ENCODE assay signal across 17 mouse cellular contexts in genomic region chrX:140255790-140256189, GRCm38 (mm10).
DNase-seq lines count a peak whose midpoint lies in the region; ATAC-seq and TF ChIP-seq lines count a peak whose summit lies in the region.
"Had no signal": no experiment of that assay in that cellular context is flagged by ENCODE, and none has a peak within 500 bp of the region (broad histone marks: within the 10 kb centered on the region; RNA-seq: fewer than 3 reads in every experiment).

No protein-coding gene starts in this region.

- peak; percentile 28; the same call in 1 of the 2 replicates for TF ChIP-seq CTCF in lung, embryonic 14.5 days (IDR thresholded peaks at IDR 0.05; ENCODE audit: low read depth)
- TF ChIP-seq CTCF in brain, embryonic 14.5 days (IDR thresholded peaks at IDR 0.05; ENCODE audit: borderline replicate concordance, extremely low read depth, insufficient read depth, insufficient read length) = peak; percentile 28; the same call in 1 of the 2 replicates

- no peaks in the 10 kb centered on the region for H3K36me3 ChIP-seq in hindbrain, embryonic 11.5 days (ENCODE audit: control insufficient read depth, insufficient read depth, low read length)
- no peaks in the 10 kb centered on the region for H3K36me3 ChIP-seq in hindbrain, embryonic 13.5 days
- H3K36me3 ChIP-seq in lung, embryonic 14.5 days (ENCODE audit: insufficient read depth) = no peaks in the 10 kb centered on the region
- no peaks in the 10 kb centered on the region for H3K36me3 ChIP-seq in neural tube, embryonic 15.5 days
- H3K36me3 ChIP-seq: embryonic facial prominence, embryonic 13.5 days; hindbrain, embryonic 15.5 days; neural tube, embryonic 13.5 days had no signal

- no peaks in the 10 kb centered on the region for H3K9me3 ChIP-seq in hindbrain, embryonic 11.5 days (ENCODE audit: control insufficient read depth, low read length)
- no peaks in the 10 kb centered on the region for H3K9me3 ChIP-seq in hindbrain, embryonic 13.5 days
- H3K9me3 ChIP-seq in lung, embryonic 14.5 days (ENCODE audit: low read depth, low read length) = no peaks in the 10 kb centered on the region
- H3K9me3 ChIP-seq in neural tube, embryonic 15.5 days (replicated peaks) = no peaks in the 10 kb centered on the region
- H3K9me3 ChIP-seq: embryonic facial prominence, embryonic 13.5 days; hindbrain, embryonic 15.5 days; megakaryocyte, embryonic 14.5 days; neural tube, embryonic 13.5 days had no signal

- no peak for ATAC-seq in hindbrain, embryonic 11.5 days (ENCODE audit: low FRiP score)
- no peak for ATAC-seq in hindbrain, embryonic 13.5 days (ENCODE audit: low FRiP score)
- no peak for ATAC-seq in lung, embryonic 14.5 days (ENCODE audit: insufficient read depth)
- no peak for ATAC-seq in neural tube, embryonic 15.5 days (ENCODE audit: low FRiP score)

- TF ChIP-seq POLR2A in brain, embryonic 14.5 days (IDR thresholded peaks at IDR 0.05; ENCODE audit: borderline replicate concordance, extremely low read depth, insufficient read depth, insufficient read length, poor library complexity, severe bottlenecking) = no peak

- H3K4me1 ChIP-seq in hindbrain, embryonic 11.5 days (replicated peaks; ENCODE audit: control insufficient read depth, insufficient read depth, low read length) = no peaks in the 10 kb centered on the region
- H3K4me1 ChIP-seq in hindbrain, embryonic 13.5 days (replicated peaks) = no peaks in the 10 kb centered on the region
- H3K4me1 ChIP-seq in lung, embryonic 14.5 days (ENCODE audit: insufficient read depth) = no peaks in the 10 kb centered on the region
- no peaks in the 10 kb centered on the region for H3K4me1 ChIP-seq in neural tube, embryonic 15.5 days
- H3K4me1 ChIP-seq: embryonic facial prominence, embryonic 13.5 days; hindbrain, embryonic 15.5 days; megakaryocyte, embryonic 14.5 days; neural tube, embryonic 13.5 days had no signal

- H3K9ac ChIP-seq in hindbrain, embryonic 11.5 days (ENCODE audit: low read depth, low read length) = no peak overlapping the region
- H3K9ac ChIP-seq in hindbrain, embryonic 13.5 days = no peak overlapping the region
- H3K9ac ChIP-seq in lung, embryonic 14.5 days = no peak overlapping the region
- no peak overlapping the region for H3K9ac ChIP-seq in neural tube, embryonic 15.5 days (replicated peaks)
- H3K9ac ChIP-seq: embryonic facial prominence, embryonic 13.5 days; hindbrain, embryonic 15.5 days; neural tube, embryonic 13.5 days had no signal

- no peak overlapping the region for H3K4me2 ChIP-seq in hindbrain, embryonic 11.5 days (replicated peaks; ENCODE audit: low read depth, low read length)
- H3K4me2 ChIP-seq in hindbrain, embryonic 13.5 days = no peak overlapping the region
- no peak overlapping the region for H3K4me2 ChIP-seq in lung, embryonic 14.5 days
- H3K4me2 ChIP-seq in neural tube, embryonic 15.5 days = no peak overlapping the region
- H3K4me2 ChIP-seq: embryonic facial prominence, embryonic 13.5 days; hindbrain, embryonic 15.5 days; neural tube, embryonic 13.5 days had no signal

- H3K27ac ChIP-seq in hindbrain, embryonic 11.5 days (ENCODE audit: low read depth, low read length) = no peak overlapping the region
- H3K27ac ChIP-seq in hindbrain, embryonic 13.5 days = no peak overlapping the region
- H3K27ac ChIP-seq in lung, embryonic 14.5 days (ENCODE audit: low read depth) = no peak overlapping the region
- H3K27ac ChIP-seq in neural tube, embryonic 15.5 days (replicated peaks) = no peak overlapping the region
- H3K27ac ChIP-seq: embryonic facial prominence, embryonic 13.5 days; hindbrain, embryonic 15.5 days; neural tube, embryonic 13.5 days had no signal

- peak; percentile 6 for DNase-seq in hindbrain, embryonic 11.5 days (ENCODE audit: low spot score)
- peak; percentile 10 for DNase-seq in lung, embryonic 14.5 days
- DNase-seq in lung, postnatal 25 days (ENCODE audit: low spot score) = no peak
- peak; percentile 17 for DNase-seq in ES-CJ7 (ENCODE audit: low read depth, low spot score)
- peak; percentile 25 for DNase-seq in brain, embryonic 14.5 days (ENCODE audit: low read depth)
- no peak for DNase-seq in spleen, postnatal 36 days (ENCODE audit: low spot score in 2 of 2)
- DNase-seq: adrenal gland, postnatal 25 days; cerebellum, postnatal 36 days; heart, postnatal 10 days; kidney, adult 8-10 months; thymus, adult 2 months had no signal

- peaks cover 2% of the 10 kb centered on the region for H3K27me3 ChIP-seq in hindbrain, embryonic 11.5 days (ENCODE audit: control insufficient read depth, insufficient read depth, low read length)
- peaks cover 31% of the 10 kb centered on the region for H3K27me3 ChIP-seq in hindbrain, embryonic 13.5 days
- H3K27me3 ChIP-seq in lung, embryonic 14.5 days (ENCODE audit: insufficient read depth, low read length) = no peaks in the 10 kb centered on the region
- H3K27me3 ChIP-seq in neural tube, embryonic 15.5 days (replicated peaks) = peaks cover 16% of the 10 kb centered on the region

- no peak overlapping the region for H3K4me3 ChIP-seq in hindbrain, embryonic 11.5 days (ENCODE audit: low read depth, low read length)
- H3K4me3 ChIP-seq in hindbrain, embryonic 13.5 days = no peak overlapping the region
- H3K4me3 ChIP-seq in lung, embryonic 14.5 days (ENCODE audit: low read depth, low read length) = no peak overlapping the region
- H3K4me3 ChIP-seq in neural tube, embryonic 15.5 days (replicated peaks) = no peak overlapping the region
- H3K4me3 ChIP-seq: embryonic facial prominence, embryonic 13.5 days; hindbrain, embryonic 15.5 days; megakaryocyte, embryonic 14.5 days; neural tube, embryonic 13.5 days had no signal

- 93% methylated on average over 4 of the region's 4 CpGs for WGBS in hindbrain, embryonic 11.5 days
- WGBS in hindbrain, embryonic 13.5 days = 89% methylated on average over 4 of the region's 4 CpGs
- WGBS in lung, embryonic 14.5 days = 67% methylated on average over 4 of the region's 4 CpGs
- WGBS in neural tube, embryonic 15.5 days = 85% methylated on average over 4 of the region's 4 CpGs

Comparison
In these comparisons a context has a peak if more than half of its experiments do, and no peak if none do; other contexts are left out.
1. DNase-seq: peak in hindbrain, embryonic 11.5 days (single experiment), lung, embryonic 14.5 days (single experiment), ES-CJ7 (single experiment) and brain, embryonic 14.5 days (single experiment); none in lung, postnatal 25 days (single experiment) and spleen, postnatal 36 days (0 of 2).